Mouse (Mus musculus): ENCODE data around the gene Hmox1. TPM values are rescaled to one million over a fixed set of nuclear protein-coding genes. Genes with fewer than 3 reads are reported as not detected.

The Hmox1 gene
- total RNA-seq, 2 experiments from 2014 or later, result 4.3 to 5.1 TPM

- intact Hi-C loops (cut with DNase I), result no loop called here
- peak; percentile 58 to 85 for DNase-seq (ENCODE audit: low spot score in 2 of 2)
These were observed 44.1 kb downstream of the Hmox1 start for GRCm38 (mm10) chr8:75137536-75137935.

Other genes starting within 250 kb of the Hmox1 start
- not detected for gene Isx, start 220.4 kb upstream of the Hmox1 start, total RNA-seq (2021)
- gene Hmgxb4, start 100.3 kb upstream of the Hmox1 start, total RNA-seq (2021), result 10 to 100 TPM; 21.4 to 22.1 TPM
- gene Tom1, start 59.9 kb upstream of the Hmox1 start, total RNA-seq (2021), result 10 to 100 TPM; 40.7 to 41.8 TPM
- gene Mcm5, start 15.9 kb downstream of the Hmox1 start, total RNA-seq (2021), result 1 to 10 TPM; 6.9 to 8.0 TPM
- 10 to 100 TPM; 50.8 to 57.8 TPM for gene Rasd2, start 120.3 kb downstream of the Hmox1 start, total RNA-seq (2021)

Data from left cerebral cortex, postnatal 14 days (tissue).